Mouse (Mus musculus) limb, embryonic 13.5 days (tissue): ENCODE measurements around the gene Fhl5. TPM values are rescaled to one million over a fixed set of nuclear protein-coding genes. Genes with fewer than 3 reads are reported as not detected.

Experiments used
- ATAC-seq: fragments of 200-750 bp; cut with Nextera tagmentation; 2 replicates; pipeline ENCODE4 v1.8.0; 2017; ENCODE audit warnings: low read depth, moderate number of reproducible peaks, moderate TSS enrichment; ENCODE audit not compliant: low FRiP score
- H3K27ac ChIP-seq: fragments of 300-500 bp; sonication (generic); 2 replicates; pipeline ENCODE4 v1.5.1; 2015; ENCODE audit warnings: inconsistent platforms, mild to moderate bottlenecking, moderate library complexity
- H3K27me3 ChIP-seq: fragments of 300-500 bp; sonication (generic); 2 replicates; pipeline ENCODE4 v1.6.1; 2015; ENCODE audit warnings: mild to moderate bottlenecking, inconsistent platforms
- H3K36me3 ChIP-seq: fragments of 300-500 bp; sonication (generic); 2 replicates; pipeline ENCODE4 v1.6.1; 2015; ENCODE audit warnings: inconsistent platforms, mild to moderate bottlenecking, moderate library complexity
- H3K4me1 ChIP-seq: fragments of 300-500 bp; sonication (generic); 2 replicates; pipeline ENCODE4 v1.6.1; 2015; ENCODE audit warnings: inconsistent platforms
- H3K4me2 ChIP-seq: fragments of 300-500 bp; sonication (generic); replicated peaks from 2 replicates; pipeline ENCODE4 v1.6.1; 2015; ENCODE audit warnings: inconsistent platforms, mild to moderate bottlenecking, moderate library complexity
- H3K4me3 ChIP-seq: fragments of 300-500 bp; sonication (generic); 2 replicates; pipeline ENCODE4 v1.5.1; 2015; ENCODE audit warnings: moderate library complexity, mild to moderate bottlenecking, inconsistent platforms
- H3K9ac ChIP-seq: fragments of 300-500 bp; sonication (generic); 2 replicates; pipeline ENCODE4 v1.6.1; 2015; ENCODE audit warnings: mild to moderate bottlenecking, inconsistent platforms
- H3K9me3 ChIP-seq: fragments of 300-500 bp; sonication (generic); 2 replicates; pipeline ENCODE4 v1.6.1; 2016; ENCODE audit warnings: inconsistent platforms
- WGBS: fragments of 180-500 bp; shearing (Covaris S2); methylation state at CpG from one replicate; pipeline ENCODE4 v1.1.7; 2015; 5-methylcytosine and 5-hydroxymethylcytosine counted together
- polyA plus RNA-seq: library from polyadenylated mRNA; unstranded; fragments of >200 nt; fragmentation: Nextera tagmentation; extraction: Ambion mirVana; gene quantifications from 2 replicates; pipeline ENCODE4 v1.2.1, GENCODE M21; 2015

The Fhl5 gene
- polyA plus RNA-seq, 1 experiment from 2014 or later = not detected

DNA sequence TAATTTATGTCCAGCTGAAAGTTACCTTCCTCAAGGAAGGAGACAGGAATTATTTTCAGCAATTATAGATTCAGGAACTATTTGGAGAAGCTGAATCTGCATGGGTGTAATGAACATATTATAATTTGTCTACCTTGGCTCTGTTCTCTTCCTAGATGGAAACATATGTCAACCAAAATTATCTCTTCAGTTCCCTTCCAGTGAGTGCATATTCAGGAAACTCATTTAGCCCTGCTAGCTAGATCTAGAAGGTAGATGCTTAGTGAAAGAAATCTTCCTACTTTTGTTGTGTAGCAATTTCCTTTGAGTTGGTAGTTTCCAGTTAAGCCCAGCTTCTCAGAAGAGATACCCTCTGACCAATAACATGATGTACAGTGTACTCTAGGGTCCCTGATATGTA, 20.7 kb downstream of the Fhl5 start:
- Histone ChIP-seq H3K4me3 (no peak overlapping the region), H3K4me1 (no peaks in the 10 kb centered on the region), H3K27ac (no peak overlapping the region), H3K36me3 (no peaks in the 10 kb centered on the region), H3K27me3 (no peaks in the 10 kb centered on the region), H3K9me3 (no peaks in the 10 kb centered on the region), H3K9ac (no peak overlapping the region), H3K4me2 (no peak overlapping the region)
- ATAC-seq = no peak

DNA sequence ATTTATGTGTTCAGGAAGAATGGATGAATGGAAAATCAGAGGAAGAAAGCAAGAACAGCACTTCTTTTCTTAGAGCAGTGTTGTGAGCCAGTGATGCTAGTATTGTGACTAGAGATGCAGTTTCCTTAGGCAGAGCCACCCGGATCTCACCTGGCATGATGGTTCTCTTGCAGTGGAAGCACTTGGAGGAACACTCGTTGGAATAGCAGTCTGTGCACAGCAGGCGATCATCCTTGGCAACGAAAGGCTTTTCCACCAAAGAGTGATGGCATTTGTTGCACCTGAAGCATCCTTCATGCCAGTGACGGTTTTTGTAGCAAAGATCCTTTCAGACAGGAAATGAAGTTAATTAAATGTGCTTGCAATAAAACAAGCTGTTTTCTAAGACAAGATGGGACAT, 29.2 kb downstream of the Fhl5 start:
- no peaks in the 10 kb centered on the region for H3K27me3 ChIP-seq
- H3K4me2 ChIP-seq = no peak overlapping the region
- no peaks in the 10 kb centered on the region for H3K36me3 ChIP-seq
- 40% methylated on average over 5 of the region's 5 CpGs for WGBS
- no peak overlapping the region for H3K9ac ChIP-seq
- H3K9me3 ChIP-seq = no peaks in the 10 kb centered on the region
- H3K27ac ChIP-seq = no peak overlapping the region
- no peaks in the 10 kb centered on the region for H3K4me1 ChIP-seq
- H3K4me3 ChIP-seq = no peak overlapping the region
- ATAC-seq = no peak

GRCm38 (mm10) chr4:25206166-25206565, 36.5 kb downstream of the Fhl5 start:
- Histone ChIP-seq H3K36me3 (no peaks in the 10 kb centered on the region), H3K9ac (no peak overlapping the region), H3K4me2 (no peak overlapping the region), H3K4me3 (no peak overlapping the region), H3K27me3 (no peaks in the 10 kb centered on the region), H3K9me3 (no peaks in the 10 kb centered on the region), H3K27ac (no peak overlapping the region), H3K4me1 (no peaks in the 10 kb centered on the region)
- no peak for ATAC-seq
- 86% methylated on average over 4 of the region's 4 CpGs for WGBS

DNA sequence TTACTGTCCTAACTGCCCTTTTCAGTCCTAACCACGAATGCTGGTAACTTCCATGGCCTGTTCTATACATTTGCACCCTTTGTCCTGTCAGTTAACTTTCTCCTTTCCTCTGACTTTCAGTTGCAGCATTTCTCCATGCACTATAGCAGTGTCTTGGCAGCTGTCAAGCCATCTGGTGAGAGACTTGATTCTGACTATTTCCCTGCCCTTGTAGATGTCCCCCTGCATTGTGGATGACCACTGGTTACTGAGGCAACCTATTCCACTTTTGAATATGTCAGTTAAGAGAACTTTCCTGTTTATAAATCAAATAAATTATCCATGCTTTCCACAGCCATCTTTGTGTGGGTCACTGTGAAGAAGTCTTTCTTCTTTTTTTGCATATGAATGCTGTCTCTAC, 45.4 kb downstream of the Fhl5 start:
- Histone ChIP-seq H3K4me2 (no peak overlapping the region), H3K27ac (no peak overlapping the region), H3K4me1 (no peaks in the 10 kb centered on the region), H3K27me3 (no peaks in the 10 kb centered on the region), H3K36me3 (no peaks in the 10 kb centered on the region), H3K9ac (no peak overlapping the region), H3K9me3 (no peaks in the 10 kb centered on the region), H3K4me3 (no peak overlapping the region)
- 79% methylated on average over 1 of the region's 1 CpGs for WGBS
- no peak for ATAC-seq

GRCm38 (mm10) chr4:25179617-25180208, 63.0 kb downstream of the Fhl5 start:
- Histone ChIP-seq H3K9ac (no peak overlapping the region), H3K4me2 (no peak overlapping the region), H3K36me3 (no peaks in the 10 kb centered on the region), H3K9me3 (no peaks in the 10 kb centered on the region), H3K27ac (no peak overlapping the region), H3K4me3 (no peak overlapping the region), H3K27me3 (no peaks in the 10 kb centered on the region), H3K4me1 (no peaks in the 10 kb centered on the region)
- no peak; the same call in 1 of the 2 replicates for ATAC-seq
- WGBS = 60% methylated on average over 4 of the region's 4 CpGs

Other genes with a start within 250 kb of the Fhl5 start
- gene Ufl1, start 38.9 kb upstream of the Fhl5 start, polyA plus RNA-seq = 42.7 and 44.9 TPM in 2 replicates